Mouse (Mus musculus): ENCODE data around the gene Tk1. TPM values are rescaled to one million over a fixed set of nuclear protein-coding genes. Genes with fewer than 3 reads are reported as not detected.

Gene Tk1
- polyA plus RNA-seq (2015; fragmentation: Nextera tagmentation; extraction: Ambion mirVana), result 97.6 and 109 TPM in 2 replicates

DNA sequence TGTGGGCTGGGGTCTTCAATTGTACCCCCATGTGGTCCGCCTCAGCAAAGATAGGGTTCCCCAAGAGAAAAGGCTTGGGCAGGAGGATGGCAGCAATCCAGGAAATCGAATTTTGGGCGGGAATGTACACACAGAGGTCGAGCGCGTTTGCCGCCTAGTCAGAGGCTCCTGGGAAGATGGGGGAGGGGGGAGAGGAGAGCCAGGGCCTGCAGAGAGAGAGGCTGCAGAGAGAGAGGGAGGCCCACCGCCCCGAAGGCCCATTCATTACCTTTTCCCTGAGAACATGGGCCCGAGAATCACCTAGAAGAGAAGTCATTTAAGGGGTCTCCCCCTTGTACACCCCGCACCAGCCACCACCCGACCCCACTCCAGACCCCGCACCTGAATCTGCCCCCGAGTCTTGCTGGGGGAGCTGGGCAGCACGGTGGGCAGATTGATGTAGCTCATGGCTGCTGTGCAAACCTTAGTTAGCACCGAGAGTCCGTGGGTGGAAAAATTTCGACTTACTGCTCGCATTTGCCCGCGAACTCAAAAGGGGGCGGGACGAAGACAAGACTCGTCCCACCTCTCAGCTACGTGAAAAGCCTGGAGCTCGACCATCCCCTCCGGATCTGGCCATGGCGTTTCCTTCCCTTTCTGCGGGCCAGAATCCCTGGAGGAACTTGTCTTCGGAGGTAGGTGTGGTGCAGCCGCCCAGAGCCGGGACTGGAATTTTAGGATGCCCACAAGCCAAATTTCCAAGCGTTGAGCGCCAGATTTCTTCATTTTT is at the start of gene Tk1, which contains the start of gene Afmid:
Gene Tk1 (minus strand): TSS at position 760 of the 769 bp plus-strand sequence.
Gene Afmid (plus strand): TSS at position 592 of the 769 bp plus-strand sequence.
- no peak for ATAC-seq (ENCODE audit: extremely low read depth, insufficient number of reproducible peaks, low FRiP score, low TSS enrichment)
- Histone ChIP-seq H3K9me3 (no peaks in the 10 kb centered on the region), H3K4me3 (peak within 1 kb of the TSS; percentile 65), H3K9ac (peak within 1 kb of the TSS; percentile 89), H3K4me2 (peak within 1 kb of the TSS; percentile 81), H3K27ac (replicated peaks) (peak within 1 kb of the TSS; percentile 98), H3K36me3 (peaks cover 32% of the 10 kb centered on the region), H3K27me3 (replicated peaks) (no peaks in the 10 kb centered on the region), H3K4me1 (peaks cover 81% of the 10 kb centered on the region)
- WGBS, result under 1% methylated on average over 34 of the region's 34 CpGs

DNA sequence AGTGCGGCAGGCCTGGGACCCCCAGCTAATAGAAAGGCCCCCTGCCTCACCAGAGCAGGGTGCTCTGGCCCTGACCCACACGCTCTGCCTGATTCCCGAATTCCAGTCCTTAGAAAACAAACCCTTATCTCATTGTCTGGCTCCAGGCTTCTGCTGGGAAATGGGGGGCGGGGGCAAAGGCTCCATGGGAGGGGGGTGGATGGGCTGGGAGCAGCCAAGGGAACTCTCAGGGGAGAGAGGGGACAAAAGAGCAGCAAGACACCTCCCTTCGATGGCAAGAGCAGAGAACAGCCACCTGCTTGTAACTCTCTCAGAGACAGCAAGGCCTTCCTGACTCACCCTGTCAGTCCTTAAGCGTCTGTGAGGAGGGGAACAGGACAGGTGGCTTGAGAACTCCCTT is 49.8 kb upstream of the Tk1 start:
- H3K36me3 ChIP-seq, result no peaks in the 10 kb centered on the region
- peaks cover 68% of the 10 kb centered on the region for H3K4me1 ChIP-seq
- H3K4me2 ChIP-seq, result peak overlapping the region; percentile 29; the same call in 1 of the 2 replicates
- H3K4me3 ChIP-seq, result no peak overlapping the region
- peak overlapping the region; percentile 65 for H3K9ac ChIP-seq
- 7% methylated on average over 6 of the region's 6 CpGs for WGBS
- peak overlapping the region; percentile 71 for H3K27ac ChIP-seq (replicated peaks)
- no peak for ATAC-seq (ENCODE audit: extremely low read depth, insufficient number of reproducible peaks, low FRiP score, low TSS enrichment)
- H3K9me3 ChIP-seq, result no peaks in the 10 kb centered on the region
- H3K27me3 ChIP-seq (replicated peaks), result peaks cover 9% of the 10 kb centered on the region

DNA sequence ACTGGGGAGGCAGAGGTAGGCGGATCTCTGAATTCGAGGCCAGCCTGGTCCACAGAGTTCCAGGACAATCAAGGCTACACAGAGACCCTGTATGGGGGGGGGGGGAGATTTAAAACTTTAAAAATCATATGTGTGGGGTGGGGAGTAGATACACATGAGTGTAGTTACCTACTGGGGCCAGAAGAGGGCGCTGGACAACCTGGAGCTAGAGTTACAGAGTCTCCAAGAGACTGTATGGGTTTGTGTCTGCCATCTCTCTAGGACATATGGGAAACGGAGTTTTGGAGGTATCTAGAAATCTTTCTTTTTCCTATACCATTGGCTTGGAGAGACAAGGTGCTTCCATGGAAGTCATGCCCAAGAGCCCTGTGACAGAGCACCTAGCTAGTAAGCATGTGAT is 48.5 kb upstream of the Tk1 start:
- ATAC-seq (ENCODE audit: extremely low read depth, insufficient number of reproducible peaks, low FRiP score, low TSS enrichment), result no peak

DNA sequence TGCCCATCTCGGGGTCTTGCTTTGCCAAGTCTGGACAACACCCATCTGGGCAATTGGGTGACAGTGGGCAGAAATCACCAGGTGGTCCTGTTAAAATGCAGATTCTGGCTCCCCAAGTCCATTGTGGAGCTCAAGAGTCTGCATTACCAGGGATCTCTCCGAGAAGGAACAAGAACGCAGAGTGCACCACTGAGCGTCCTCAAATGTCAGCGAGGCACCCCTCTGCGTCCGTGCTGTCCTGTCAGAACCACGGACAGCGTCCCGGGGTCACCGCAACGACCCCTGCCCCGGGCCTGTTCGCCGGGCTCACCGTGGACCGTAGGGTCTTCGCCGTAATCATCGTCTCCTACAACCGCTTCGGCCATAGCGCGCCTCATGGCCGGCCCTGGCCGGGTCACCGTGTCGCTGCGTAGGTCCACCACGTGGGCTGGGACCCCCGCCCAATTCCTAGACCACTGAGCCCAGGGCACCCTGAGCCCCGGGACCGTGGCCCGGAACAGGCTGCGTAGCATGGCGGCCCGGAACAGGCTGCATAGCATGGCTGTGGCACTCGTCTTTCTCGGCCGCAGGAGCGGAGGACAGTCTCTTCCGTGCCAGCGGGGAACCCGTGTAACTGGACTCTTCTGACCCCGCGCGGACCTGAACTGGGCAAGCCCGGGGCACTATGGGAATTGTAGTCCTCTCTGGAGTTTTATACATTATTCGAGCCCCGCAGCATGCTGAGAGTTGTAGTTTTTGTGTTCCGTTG is 47.1 kb upstream of the Tk1 start, which contains the start of gene Tha1:
Gene Tha1 (minus strand): TSS at position 621 of the 748 bp plus-strand sequence.
- Histone ChIP-seq H3K4me1 (peaks cover 54% of the 10 kb centered on the region), H3K4me2 (peak within 1 kb of the TSS; percentile 94)

More for the DNA sequence above, 48.5 kb upstream of the Tk1 start:
- no peak overlapping the region for H3K9ac ChIP-seq
- peaks cover 9% of the 10 kb centered on the region for H3K27me3 ChIP-seq (replicated peaks)
- peaks cover 68% of the 10 kb centered on the region for H3K4me1 ChIP-seq
- no peaks in the 10 kb centered on the region for H3K36me3 ChIP-seq
- no peaks in the 10 kb centered on the region for H3K9me3 ChIP-seq
- no peak overlapping the region for H3K27ac ChIP-seq (replicated peaks)
- H3K4me2 ChIP-seq, result no peak overlapping the region
- no peak overlapping the region for H3K4me3 ChIP-seq
- 65% methylated on average over 4 of the region's 4 CpGs for WGBS

DNA sequence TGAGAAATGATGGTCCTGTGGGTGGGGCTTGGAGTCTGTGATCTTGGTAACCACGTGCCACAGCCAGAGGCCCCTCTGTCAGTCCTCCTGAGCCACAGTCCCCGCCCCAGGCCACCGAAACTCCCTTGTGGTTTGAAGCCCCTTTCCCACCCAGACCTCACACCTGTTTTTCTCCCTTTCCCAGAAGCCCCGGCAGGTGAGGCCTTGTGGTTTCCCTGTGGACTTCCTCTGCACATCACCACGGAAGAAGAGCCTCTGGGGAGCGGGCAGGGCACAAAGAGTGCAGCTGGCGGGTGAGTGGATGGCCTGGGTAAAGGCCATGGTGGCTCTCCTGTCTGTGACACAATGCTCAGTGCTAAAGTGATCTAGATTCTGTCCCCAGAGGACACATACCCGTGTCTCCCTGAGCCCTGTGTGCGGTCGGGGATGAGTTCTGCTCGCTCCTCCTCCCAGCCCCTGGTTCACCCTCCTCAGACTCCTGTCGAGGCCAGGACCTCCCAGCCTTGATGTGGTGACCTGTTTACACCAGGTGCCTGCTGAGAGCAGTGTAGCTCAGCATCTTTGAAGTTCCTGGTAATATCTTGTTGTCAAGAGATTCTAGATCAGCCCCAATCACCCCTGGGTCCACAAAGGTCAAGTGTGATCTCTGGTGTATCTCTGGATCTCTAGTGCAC is 46.2 kb upstream of the Tk1 start:
- peaks cover 9% of the 10 kb centered on the region for H3K27me3 ChIP-seq (replicated peaks)
- H3K4me2 ChIP-seq, result peak overlapping the region; percentile 94; the same call in 1 of the 2 replicates
- no peaks in the 10 kb centered on the region for H3K9me3 ChIP-seq
- no peaks in the 10 kb centered on the region for H3K36me3 ChIP-seq
- no peak overlapping the region for H3K27ac ChIP-seq (replicated peaks)
- ATAC-seq (ENCODE audit: extremely low read depth, insufficient number of reproducible peaks, low FRiP score, low TSS enrichment), result no peak
- 59% methylated on average over 12 of the region's 12 CpGs for WGBS
- H3K4me1 ChIP-seq, result peaks cover 44% of the 10 kb centered on the region
- H3K9ac ChIP-seq, result no peak overlapping the region
- H3K4me3 ChIP-seq, result no peak overlapping the region

More for the DNA sequence above, 47.1 kb upstream of the Tk1 start, which contains the start of gene Tha1:
- Histone ChIP-seq H3K27me3 (replicated peaks) (peaks cover 9% of the 10 kb centered on the region), H3K4me3 (peak within 1 kb of the TSS; percentile 74), H3K36me3 (no peaks in the 10 kb centered on the region), H3K27ac (replicated peaks) (peak within 1 kb of the TSS; percentile 40; the same call in 1 of the 2 replicates), H3K9me3 (no peaks in the 10 kb centered on the region), H3K9ac (peak within 1 kb of the TSS; percentile 85)
- ATAC-seq (ENCODE audit: extremely low read depth, insufficient number of reproducible peaks, low FRiP score, low TSS enrichment), result peak; percentile 33; the same call in 1 of the 2 replicates
- WGBS, result 2% methylated on average over 51 of the region's 51 CpGs

DNA sequence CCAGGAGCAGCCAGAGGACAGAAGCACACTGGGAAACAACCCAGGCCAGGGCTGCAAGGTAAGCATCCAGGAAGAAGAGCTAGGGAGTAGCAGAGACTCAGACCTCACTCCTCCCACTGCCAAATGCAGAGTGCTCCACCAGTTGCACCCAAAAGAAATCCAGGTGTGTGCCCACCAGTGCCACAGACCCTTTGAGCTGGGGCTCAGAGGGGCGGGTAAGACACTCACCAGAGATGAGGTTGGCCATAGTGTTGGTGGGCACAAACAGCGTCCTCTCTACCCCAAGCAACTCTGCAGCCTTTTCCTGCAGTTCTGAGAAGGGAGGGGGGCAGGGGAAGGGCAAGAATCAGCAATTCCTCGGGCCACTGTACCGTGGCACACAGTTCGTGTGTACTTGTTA is 45.5 kb upstream of the Tk1 start:
- peaks cover 37% of the 10 kb centered on the region for H3K4me1 ChIP-seq
- H3K36me3 ChIP-seq, result no peaks in the 10 kb centered on the region
- no peak overlapping the region for H3K4me2 ChIP-seq
- ATAC-seq (ENCODE audit: extremely low read depth, insufficient number of reproducible peaks, low FRiP score, low TSS enrichment), result no peak
- H3K27me3 ChIP-seq (replicated peaks), result peaks cover 9% of the 10 kb centered on the region
- no peak overlapping the region for H3K9ac ChIP-seq
- no peak overlapping the region for H3K27ac ChIP-seq (replicated peaks)
- no peaks in the 10 kb centered on the region for H3K9me3 ChIP-seq
- no peak overlapping the region for H3K4me3 ChIP-seq
- WGBS, result 78% methylated on average over 5 of the region's 5 CpGs

DNA sequence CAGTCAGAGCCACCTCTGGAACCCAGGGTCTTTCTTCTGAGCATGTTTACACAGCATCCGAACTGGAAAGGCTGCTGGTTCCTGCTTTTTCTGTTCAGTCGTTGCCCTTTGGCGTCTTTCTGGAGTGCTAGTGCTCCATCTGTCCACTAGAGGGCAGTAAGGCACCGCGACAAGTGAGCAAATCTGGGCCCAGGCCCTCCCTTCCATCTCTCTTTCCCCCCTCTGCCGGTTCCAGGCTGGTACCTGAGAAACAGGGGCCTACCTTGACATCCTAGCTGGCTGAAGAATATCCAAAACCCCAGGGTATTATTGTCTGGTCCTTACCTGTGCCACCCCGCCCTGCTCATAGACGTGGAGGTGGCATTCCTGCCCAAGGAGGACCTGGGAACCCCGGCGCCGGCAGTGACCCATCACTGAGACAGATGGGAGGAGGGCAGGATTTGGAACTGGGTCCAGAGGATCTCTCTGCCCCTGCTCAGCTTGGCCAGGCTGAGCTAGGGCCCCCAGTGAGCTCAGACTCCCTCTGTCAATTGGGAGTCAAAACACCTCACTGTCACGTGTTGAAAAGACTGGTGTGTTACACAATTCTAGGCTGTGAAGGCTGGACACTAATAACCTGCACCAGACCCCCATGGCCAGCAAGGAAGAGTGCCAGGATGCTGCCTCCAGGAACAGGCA is 44.9 kb upstream of the Tk1 start:
- Histone ChIP-seq H3K4me3 (no peak overlapping the region), H3K27ac (replicated peaks) (no peak overlapping the region), H3K4me1 (peaks cover 34% of the 10 kb centered on the region), H3K9ac (0 out of 2 replicates have a peak overlapping the region, but pooled peaks have one; percentile 50), H3K27me3 (replicated peaks) (peaks cover 9% of the 10 kb centered on the region), H3K4me2 (no peak overlapping the region), H3K36me3 (no peaks in the 10 kb centered on the region), H3K9me3 (no peaks in the 10 kb centered on the region)
- no peak for ATAC-seq (ENCODE audit: extremely low read depth, insufficient number of reproducible peaks, low FRiP score, low TSS enrichment)
- 34% methylated on average over 12 of the region's 12 CpGs for WGBS

DNA sequence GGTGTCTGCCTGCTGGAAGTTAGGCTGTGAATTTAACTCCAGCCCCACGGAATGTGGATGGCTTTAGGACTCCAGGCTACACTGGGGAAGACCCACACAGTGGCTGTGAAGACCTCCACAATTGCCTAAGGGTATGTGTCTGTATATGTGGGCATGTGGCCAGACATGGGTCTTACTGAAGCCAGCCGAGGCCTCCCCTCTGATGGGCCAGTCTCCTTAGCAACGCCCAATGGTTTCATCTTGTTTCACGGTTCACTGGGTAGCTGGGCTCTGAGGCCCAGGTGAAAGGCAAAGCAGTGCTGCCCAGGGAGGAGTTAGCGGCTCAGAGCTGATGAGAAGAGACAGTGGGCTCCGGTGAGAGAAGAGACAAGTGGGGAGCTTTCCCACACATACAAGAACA is 40.1 kb upstream of the Tk1 start:
- peaks cover 45% of the 10 kb centered on the region for H3K27me3 ChIP-seq (replicated peaks)
- peaks cover 6% of the 10 kb centered on the region; the same call in 1 of the 2 replicates for H3K4me1 ChIP-seq
- H3K4me2 ChIP-seq, result no peak overlapping the region
- H3K27ac ChIP-seq (replicated peaks), result no peak overlapping the region
- 48% methylated on average over 6 of the region's 6 CpGs for WGBS
- no peaks in the 10 kb centered on the region for H3K36me3 ChIP-seq
- H3K9ac ChIP-seq, result 0 out of 2 replicates have a peak overlapping the region, but pooled peaks have one; percentile 3
- no peak for ATAC-seq (ENCODE audit: extremely low read depth, insufficient number of reproducible peaks, low FRiP score, low TSS enrichment)
- H3K4me3 ChIP-seq, result no peak overlapping the region
- H3K9me3 ChIP-seq, result no peaks in the 10 kb centered on the region

DNA sequence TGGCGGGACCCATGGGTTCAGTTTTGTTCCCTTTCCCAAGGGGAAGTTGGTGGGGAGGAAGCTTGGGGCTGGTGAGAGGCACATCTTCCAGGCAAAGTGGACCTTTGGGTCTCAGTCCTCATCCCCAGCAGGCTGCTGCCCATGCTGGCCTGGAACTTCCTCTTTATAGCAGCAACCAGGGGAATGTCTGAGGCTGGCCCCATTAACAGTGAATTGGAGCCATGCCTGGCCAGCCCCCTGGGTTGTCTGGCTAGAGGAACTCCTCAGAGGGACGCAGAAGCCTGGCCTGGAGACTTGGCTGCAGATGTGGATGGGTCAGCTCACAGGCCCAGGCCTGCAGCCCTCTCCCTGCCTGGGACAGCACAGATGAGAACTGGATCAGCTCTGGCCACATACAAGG is 38.9 kb upstream of the Tk1 start:
- no peak for ATAC-seq (ENCODE audit: extremely low read depth, insufficient number of reproducible peaks, low FRiP score, low TSS enrichment)
- no peaks in the 10 kb centered on the region for H3K9me3 ChIP-seq
- peaks cover 57% of the 10 kb centered on the region for H3K27me3 ChIP-seq (replicated peaks)
- H3K4me2 ChIP-seq, result no peak overlapping the region
- 64% methylated on average over 2 of the region's 2 CpGs for WGBS
- H3K9ac ChIP-seq, result no peak overlapping the region
- H3K4me3 ChIP-seq, result no peak overlapping the region
- peaks cover 11% of the 10 kb centered on the region for H3K4me1 ChIP-seq
- H3K36me3 ChIP-seq, result no peaks in the 10 kb centered on the region
- no peak overlapping the region for H3K27ac ChIP-seq (replicated peaks)

DNA sequence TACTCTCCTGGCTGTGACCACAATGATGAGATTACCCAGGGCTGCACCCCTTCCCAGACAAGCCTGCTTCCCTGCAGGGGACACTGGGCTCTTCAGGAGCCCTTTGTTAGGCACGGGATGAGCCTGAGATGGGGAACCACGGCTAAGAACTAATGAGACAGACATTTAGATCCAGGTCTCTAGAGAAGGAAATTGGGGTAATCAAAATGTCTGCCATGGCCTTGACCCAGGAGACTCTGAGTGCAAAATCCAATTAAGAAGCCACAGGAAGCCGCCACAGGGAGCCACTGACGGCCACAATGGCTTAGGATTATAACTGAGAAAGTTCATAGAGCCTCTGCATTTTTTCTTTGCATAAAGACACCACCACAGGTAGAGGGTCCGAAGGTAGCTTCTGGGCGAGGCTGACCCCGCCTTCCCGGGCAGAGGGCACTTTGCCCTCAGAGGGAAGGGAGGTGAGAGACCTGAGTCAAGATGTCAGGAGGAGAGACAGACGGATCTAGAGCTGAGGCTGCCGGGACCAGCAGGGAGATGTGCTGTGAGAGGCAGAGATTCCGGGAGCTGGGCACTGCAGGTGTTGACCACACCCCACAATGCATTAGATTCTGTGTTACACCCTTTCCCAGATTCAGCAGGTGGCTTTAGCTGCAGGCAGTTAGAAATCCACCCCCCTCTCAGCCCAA is 37.4 kb upstream of the Tk1 start:
- Histone ChIP-seq H3K27ac (replicated peaks) (no peak overlapping the region), H3K27me3 (replicated peaks) (peaks cover 72% of the 10 kb centered on the region)

More for the DNA sequence above, 37.4 kb upstream of the Tk1 start:
- Histone ChIP-seq H3K9ac (no peak overlapping the region), H3K4me3 (no peak overlapping the region), H3K9me3 (no peaks in the 10 kb centered on the region), H3K4me2 (no peak overlapping the region), H3K4me1 (peaks cover 11% of the 10 kb centered on the region), H3K36me3 (0 out of 2 replicates have a peak, but pooled peaks cover 4% of the 10 kb centered on the region)
- ATAC-seq (ENCODE audit: extremely low read depth, insufficient number of reproducible peaks, low FRiP score, low TSS enrichment), result no peak
- 39% methylated on average over 11 of the region's 11 CpGs for WGBS
